Mouse (Mus musculus) lung, postnatal 10 days (tissue): ENCODE measurements at regions not wholly inside any gene's neighbourhood (a gene's known extent, or its start where the extent isn't known, plus 50 kb on each side); places are given as distances from the start of the nearest gene placed in this dataset.

ENCODE experiments used
- DNase-seq: peaks from one replicate; pipeline ENCODE4 v3.0.0; 2021

DNA sequence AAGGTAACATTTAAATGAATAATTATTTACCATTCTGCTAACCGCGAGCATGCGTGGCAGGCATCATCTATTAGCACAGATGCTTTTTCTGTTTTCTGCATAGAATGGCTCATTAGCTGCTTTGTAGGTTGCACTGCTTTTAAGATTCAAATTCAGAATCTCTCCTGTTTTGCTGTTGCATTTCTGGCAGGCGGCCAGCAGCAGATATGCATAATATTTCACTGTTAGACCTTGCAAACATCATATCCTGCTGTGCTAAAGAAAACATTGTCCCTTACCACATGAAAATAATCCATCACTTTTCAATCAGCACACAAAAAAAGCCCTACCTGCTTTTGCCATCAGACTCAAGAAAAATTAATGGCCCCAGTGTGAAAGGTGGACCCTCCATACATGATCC is 202.8 kb upstream of the Etaa1 start:
- no peak for DNase-seq

DNA sequence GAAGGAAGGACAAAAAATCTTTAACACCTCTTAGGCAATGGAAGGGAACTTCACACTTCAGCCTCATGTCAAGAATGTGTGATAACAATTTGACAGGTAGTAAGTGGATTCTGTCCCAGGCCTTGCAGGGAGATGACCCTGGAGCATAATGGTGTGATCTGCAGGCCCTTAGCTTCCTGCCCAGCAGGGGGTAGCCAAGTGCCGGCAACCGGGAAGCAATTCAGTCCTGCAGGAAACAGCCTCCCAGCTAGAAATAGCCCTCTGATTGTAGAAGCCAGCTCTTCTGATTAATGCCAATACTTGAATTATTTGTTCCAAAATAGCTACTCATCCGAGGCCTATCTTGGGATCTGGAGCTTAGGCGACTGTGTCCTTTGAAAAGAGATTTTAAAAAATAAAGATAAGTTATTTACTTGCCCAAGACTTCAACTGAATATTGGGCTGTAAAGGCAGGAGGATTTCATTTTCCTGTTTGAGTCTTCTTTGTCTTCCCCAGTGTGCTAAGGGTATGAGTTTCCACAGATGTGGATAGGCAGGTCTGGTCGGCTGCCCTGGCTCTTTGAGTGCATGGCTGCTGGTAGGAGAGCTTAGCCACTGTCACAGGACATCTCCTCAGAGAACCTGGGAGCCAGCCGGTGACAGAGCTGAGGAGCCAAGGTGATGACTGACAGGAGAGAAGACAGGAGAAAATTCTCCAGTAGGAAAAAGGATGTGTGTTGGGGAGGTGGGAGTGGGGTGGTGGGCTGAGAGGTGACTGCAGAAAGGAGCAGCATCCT is 198.3 kb upstream of the Etaa1 start:
- DNase-seq: peak; percentile 87

DNA sequence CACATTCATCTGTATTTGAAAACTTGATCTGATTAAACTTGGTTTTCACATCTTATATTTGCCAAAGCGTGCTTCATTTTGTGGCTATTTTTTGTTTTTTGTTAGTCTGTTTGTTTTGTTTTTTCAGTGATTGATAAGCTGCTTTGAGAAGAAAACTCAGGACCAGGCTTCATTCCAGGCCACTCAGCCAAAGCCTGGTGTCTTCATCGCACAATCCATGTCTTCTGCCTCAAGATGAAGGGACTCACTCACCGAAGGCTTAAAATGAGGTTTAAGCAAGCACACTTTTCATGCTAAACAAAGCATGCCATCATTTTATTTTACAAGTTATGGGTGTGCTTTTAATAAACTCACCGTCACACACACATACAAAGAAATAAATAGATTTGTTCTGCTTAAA is 197.7 kb upstream of the Etaa1 start:
- DNase-seq: peak; percentile 7

DNA sequence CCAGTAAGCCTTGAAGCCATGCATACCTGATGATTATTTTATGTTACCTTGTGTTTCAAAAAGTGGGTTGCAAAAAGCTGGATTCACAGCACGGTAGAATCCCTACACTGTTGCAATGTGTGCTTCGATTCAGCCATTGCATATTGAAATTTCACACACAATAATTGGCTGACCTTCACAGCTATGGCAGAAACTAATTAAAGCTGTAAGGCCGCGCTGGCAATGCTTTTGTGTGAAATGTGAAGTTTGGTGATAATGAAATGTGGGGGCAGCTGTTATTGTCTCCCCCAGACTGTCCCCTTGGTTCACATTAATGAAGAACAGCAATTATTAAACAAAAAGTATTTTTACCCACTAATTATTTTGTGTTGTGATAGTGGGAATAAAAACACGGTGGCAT is 173.8 kb upstream of the Etaa1 start:
- DNase-seq: no peak

- peak; percentile 8 for DNase-seq
These were observed 169.4 kb upstream of the Etaa1 start for GRCm38 (mm10) chr11:18123031-18123430.

DNA sequence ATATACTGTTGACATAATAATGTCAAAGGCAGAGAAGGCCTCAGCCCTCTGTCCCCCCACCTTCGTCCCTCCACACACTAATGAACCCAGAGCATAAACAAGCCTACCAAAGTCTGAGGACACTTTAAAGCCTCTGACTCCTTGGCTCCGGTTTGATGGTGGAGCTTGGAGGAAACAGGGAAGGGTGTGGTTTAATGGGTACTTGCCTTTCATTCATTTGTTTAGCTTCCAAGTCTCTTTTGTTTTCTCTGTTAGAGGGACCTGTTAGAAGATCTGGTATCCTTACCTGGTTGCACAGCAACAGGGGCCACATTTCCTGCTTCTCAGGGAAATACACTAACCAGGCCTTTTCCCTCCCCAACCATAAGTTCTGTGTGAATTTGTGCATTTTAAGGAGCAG is 168.9 kb upstream of the Etaa1 start:
- peak; percentile 6 for DNase-seq

- DNase-seq: peak; percentile 77
These were observed 162.2 kb upstream of the Etaa1 start for GRCm38 (mm10) chr11:18115693-18116450.

DNA sequence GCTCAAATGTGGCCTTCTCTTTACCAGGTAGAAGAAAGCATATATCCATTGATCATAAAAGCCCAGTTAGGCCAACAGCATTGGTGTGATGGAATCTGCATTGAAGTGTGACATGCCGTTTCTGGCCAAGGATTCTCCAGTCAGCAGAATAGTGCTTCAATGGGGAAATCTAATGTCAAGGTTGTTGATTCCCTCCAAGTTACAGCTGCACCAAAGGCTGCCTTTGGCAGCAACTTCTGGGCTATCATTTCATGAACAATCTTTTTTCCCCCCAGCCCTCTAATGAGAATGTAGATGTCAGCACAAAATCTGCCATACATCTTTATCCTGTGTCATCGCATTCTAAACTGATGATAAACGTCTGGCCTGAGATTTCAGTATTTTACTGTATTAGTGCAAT is 149.2 kb upstream of the Etaa1 start:
- DNase-seq: no peak

GRCm38 (mm10) chr11:18075840-18076435 is 122.3 kb upstream of the Etaa1 start:
- no peak for DNase-seq

- DNase-seq: no peak
These were observed 117.1 kb upstream of the Etaa1 start for GRCm38 (mm10) chr11:18070586-18071306.

GRCm38 (mm10) chr11:18070032-18070374 is 116.3 kb upstream of the Etaa1 start:
- no peak for DNase-seq

- no peak for DNase-seq
These were observed 115.8 kb upstream of the Etaa1 start for GRCm38 (mm10) chr11:18069348-18070031.

GRCm38 (mm10) chr11:18068085-18068484 is 114.4 kb upstream of the Etaa1 start:
- DNase-seq: no peak

DNA sequence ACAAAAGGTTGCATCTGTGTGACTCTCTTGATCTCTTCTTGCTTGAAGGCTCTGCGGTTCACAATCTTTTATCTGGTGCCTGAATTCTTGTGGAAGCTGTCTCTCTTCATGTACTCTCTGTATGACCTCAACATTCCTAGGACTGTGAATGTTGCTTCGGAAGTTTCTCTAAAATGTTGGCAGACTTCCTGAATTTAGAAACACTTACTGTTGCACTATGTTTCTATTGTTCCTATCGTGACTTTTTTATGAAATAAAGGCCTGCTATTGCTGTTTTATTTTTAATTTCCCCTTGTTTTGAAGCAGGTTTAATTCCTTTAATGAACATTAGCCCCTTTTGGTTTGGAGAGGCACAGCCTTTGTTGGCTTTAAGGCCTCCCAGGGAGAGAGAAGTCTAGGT is 114.0 kb upstream of the Etaa1 start:
- DNase-seq: no peak

- no peak for DNase-seq
These were observed 87.9 kb upstream of the Etaa1 start for GRCm38 (mm10) chr11:18041589-18041988.

- DNase-seq: no peak
These were observed 77.4 kb upstream of the Etaa1 start for GRCm38 (mm10) chr11:18031049-18031448.

- DNase-seq: no peak
These were observed 68.4 kb upstream of the Etaa1 start for GRCm38 (mm10) chr11:18022065-18022464.

- DNase-seq: no peak
These were observed 61.6 kb upstream of the Etaa1 start for GRCm38 (mm10) chr11:18015239-18015638.

- DNase-seq: no peak
These were observed 60.9 kb upstream of the Etaa1 start for GRCm38 (mm10) chr11:18014610-18015009.

DNA sequence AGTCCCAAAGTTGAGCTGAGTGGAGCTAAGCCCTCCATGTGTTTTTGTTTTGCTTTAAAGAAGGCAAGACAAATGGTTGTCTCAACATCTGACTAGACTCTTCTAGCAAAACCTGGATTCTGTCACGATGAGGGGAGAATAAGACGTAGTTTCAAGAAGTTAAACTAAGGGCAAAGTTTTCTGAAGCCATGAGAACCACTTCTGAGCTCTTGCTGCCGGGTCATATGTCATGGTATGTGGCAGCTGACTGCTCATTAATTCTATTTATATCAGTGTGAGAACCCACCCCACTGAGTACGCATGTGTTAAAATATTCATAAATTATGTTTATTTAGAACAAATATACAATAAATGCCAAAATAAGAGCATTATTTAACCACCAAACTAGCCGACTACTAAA is 58.4 kb upstream of the Etaa1 start:
- no peak for DNase-seq

- peak; percentile 71 for DNase-seq
These were observed 57.5 kb upstream of the Etaa1 start for GRCm38 (mm10) chr11:18011101-18011733.

DNA sequence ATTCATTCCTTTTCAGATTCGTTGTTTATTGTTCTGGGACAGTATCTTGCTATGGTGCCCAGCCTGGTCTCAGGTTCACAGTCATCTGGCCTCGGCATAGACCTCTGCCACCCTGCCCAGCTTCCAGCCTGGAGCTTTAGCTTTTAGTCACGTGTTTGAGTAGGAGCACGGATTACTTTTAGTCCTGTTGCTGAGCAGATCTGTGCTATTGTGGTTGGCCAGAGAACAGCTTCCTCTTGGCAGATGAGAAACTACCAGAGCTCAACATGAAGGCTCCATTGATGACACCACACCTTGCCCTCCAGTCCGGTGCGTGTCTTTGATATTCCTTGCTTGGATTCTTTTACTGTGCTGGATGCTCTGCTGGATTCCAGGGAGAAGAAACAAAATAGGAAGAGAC is 54.5 kb upstream of the Etaa1 start:
- no peak for DNase-seq
